Mouse (Mus musculus) heart, embryonic 10.5 days (tissue): ENCODE results near the gene Ank3. TPM values are rescaled to one million over a fixed set of nuclear protein-coding genes. Genes with fewer than 3 reads are reported as not detected.
A peak's percentile ranks its signal among the peaks of the same experiment; 100 is the strongest.

Experiments used
- DNase-seq: peaks from one replicate; pipeline ENCODE4 v3.0.0-alpha.2; 2017; ENCODE audit warnings: low spot score
- H3K27ac ChIP-seq: fragments of 300-500 bp; sonication (generic); 2 replicates; pipeline ENCODE4 v1.5.1; 2016; ENCODE audit warnings: mild to moderate bottlenecking
- H3K27me3 ChIP-seq: fragments of 300-500 bp; sonication (generic); 2 replicates; pipeline ENCODE4 v1.6.1; 2016; ENCODE audit warnings: mild to moderate bottlenecking; ENCODE audit not compliant: poor library complexity, insufficient read depth, severe bottlenecking
- H3K36me3 ChIP-seq: fragments of 300-500 bp; sonication (generic); 2 replicates; pipeline ENCODE4 v1.6.1; 2016; ENCODE audit warnings: mild to moderate bottlenecking, moderate library complexity
- H3K4me1 ChIP-seq: fragments of 300-500 bp; sonication (generic); 2 replicates; pipeline ENCODE4 v1.6.1; 2016; ENCODE audit warnings: mild to moderate bottlenecking
- H3K4me3 ChIP-seq: fragments of 300-500 bp; sonication (generic); 2 replicates; pipeline ENCODE4 v1.5.1; 2016; ENCODE audit warnings: mild to moderate bottlenecking, moderate library complexity
- H3K9me3 ChIP-seq: fragments of 300-500 bp; sonication (generic); 2 replicates; pipeline ENCODE4 v1.6.1; 2016; ENCODE audit warnings: mild to moderate bottlenecking, moderate library complexity
- WGBS: fragments of 180-500 bp; shearing (Covaris S2); methylation state at CpG from one replicate; pipeline ENCODE4 v1.1.7; 2016; 5-methylcytosine and 5-hydroxymethylcytosine counted together
- polyA plus RNA-seq: library from polyadenylated mRNA; unstranded; fragments of >200 nt; fragmentation: Nextera tagmentation; extraction: Ambion mirVana; gene quantifications from 2 replicates; pipeline ENCODE4 v1.2.1, GENCODE M21; 2016

The Ank3 gene
- polyA plus RNA-seq, 1 experiment from 2014 or later = 54.8 TPM

DNA sequence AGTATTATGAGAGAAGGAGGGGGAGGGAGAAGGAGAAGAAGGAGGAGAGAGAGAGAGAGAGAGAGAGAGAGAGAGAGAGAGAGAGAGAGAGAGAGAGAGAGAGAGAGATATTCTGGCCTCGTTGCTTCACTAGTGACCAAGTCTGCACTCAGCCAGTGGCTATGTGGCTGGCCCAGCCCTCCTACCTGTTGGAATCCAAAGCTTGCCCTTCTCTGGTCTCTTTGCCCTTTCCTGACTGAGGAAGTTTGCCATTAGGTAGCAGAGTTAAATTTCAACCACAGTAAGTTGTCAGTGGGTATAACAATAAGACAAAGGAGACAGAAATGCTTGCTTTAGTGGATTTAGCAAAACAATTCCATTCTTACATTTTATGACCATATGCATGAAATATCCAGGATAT lies 154.5 kb downstream of the Ank3 start:
- H3K9me3 ChIP-seq = no peaks in the 10 kb centered on the region
- WGBS = 21% methylated on average over 1 of the region's 1 CpGs

DNA sequence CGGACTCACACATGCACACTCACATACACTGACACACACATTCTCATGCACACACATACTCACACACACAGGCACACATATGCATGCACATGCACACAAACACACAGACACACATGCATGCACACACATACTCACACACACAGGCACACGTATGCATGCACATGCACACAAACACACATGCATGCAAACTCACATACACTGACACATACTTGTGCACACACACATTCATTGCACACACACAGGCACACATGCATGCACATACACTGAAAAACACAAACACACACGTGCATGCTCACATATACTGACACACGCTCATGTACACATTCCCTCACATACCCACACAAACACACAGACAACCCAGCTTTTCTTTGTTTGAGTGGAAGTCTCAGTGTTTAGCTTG lies 157.0 kb downstream of the Ank3 start:
- Histone ChIP-seq H3K27me3 (no peaks in the 10 kb centered on the region), H3K4me3 (no peak overlapping the region), H3K27ac (no peak overlapping the region), H3K36me3 (no peaks in the 10 kb centered on the region), H3K4me1 (peaks cover 17% of the 10 kb centered on the region), H3K9me3 (no peaks in the 10 kb centered on the region)
- DNase-seq = no peak
- 89% methylated on average over 4 of the region's 4 CpGs for whole genome bisulfite sequencing

More for the DNA sequence above, 154.5 kb downstream of the Ank3 start:
- Histone ChIP-seq H3K36me3 (no peaks in the 10 kb centered on the region), H3K4me1 (peaks cover 22% of the 10 kb centered on the region), H3K27me3 (no peaks in the 10 kb centered on the region), H3K27ac (no peak overlapping the region), H3K4me3 (no peak overlapping the region)
- DNase-seq = no peak

DNA sequence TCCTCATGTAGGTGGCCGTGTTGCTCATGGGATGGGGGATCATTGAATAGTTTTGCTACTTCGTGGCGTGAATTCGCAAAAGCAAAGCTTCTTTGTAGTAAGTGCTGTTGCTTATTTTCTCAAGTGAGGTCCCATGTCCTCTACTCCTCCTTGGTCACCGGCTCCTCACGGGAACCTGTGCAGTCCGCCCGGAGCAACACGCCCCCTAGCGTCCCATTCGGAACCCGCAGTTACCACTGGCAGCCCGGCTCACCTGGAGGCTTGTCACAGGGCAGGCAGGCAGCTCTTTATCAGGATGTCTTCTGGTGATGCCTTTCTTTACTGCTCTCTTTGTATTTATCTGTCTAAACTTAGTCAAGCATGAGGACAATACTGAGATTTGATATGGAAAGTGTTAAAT lies 157.7 kb downstream of the Ank3 start:
- Histone ChIP-seq H3K9me3 (no peaks in the 10 kb centered on the region), H3K36me3 (no peaks in the 10 kb centered on the region), H3K4me3 (no peak overlapping the region), H3K27ac (no peak overlapping the region), H3K4me1 (peaks cover 11% of the 10 kb centered on the region), H3K27me3 (no peaks in the 10 kb centered on the region)
- no peak for DNase-seq
- 20% methylated on average over 13 of the region's 13 CpGs for WGBS

DNA sequence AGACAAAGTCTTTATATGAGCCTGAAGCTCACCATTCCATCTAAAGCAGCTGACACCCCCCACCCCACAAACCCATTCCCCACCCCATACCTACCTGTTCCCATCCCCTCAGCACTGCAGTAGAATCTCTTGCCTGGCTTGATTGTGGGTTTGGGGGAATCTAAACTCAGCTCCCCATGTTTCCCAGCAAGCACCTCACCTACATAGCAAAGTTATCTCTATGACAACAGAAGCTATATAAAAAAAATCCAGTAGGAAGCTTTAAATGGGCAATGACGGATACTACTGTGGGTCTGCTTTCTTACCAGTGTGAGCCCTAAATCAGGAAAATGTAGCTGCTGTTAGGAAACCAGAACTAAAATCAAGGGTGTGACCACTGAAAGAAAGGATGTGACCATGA lies 161.7 kb downstream of the Ank3 start:
- Histone ChIP-seq H3K36me3 (no peaks in the 10 kb centered on the region), H3K27ac (no peak overlapping the region), H3K4me1 (peaks cover 30% of the 10 kb centered on the region), H3K4me3 (no peak overlapping the region), H3K27me3 (no peaks in the 10 kb centered on the region), H3K9me3 (no peaks in the 10 kb centered on the region)
- DNase-seq = no peak
- 80% methylated on average over 1 of the region's 1 CpGs for WGBS

DNA sequence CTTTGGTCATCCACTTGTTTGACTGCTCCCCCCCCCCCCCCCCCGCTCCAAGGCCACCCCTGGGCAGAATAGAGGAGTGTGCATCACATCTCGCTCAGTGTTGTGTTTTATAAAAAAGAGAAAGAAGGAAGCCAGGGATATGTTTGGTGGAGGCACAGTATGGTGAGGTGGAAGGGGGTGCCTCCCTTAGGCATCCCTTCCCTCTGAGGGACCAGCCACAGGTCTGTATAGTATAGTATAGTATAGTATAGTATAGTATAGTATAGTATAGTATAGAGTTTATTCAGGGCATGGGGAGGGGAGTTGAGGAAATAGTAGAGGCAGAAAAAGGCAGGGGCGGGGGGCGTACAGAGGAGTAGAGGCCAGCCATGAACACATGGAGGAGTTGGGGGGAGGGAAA lies 164.4 kb downstream of the Ank3 start:
- no peaks in the 10 kb centered on the region for H3K9me3 ChIP-seq
- H3K27me3 ChIP-seq = no peaks in the 10 kb centered on the region
- no peaks in the 10 kb centered on the region for H3K36me3 ChIP-seq
- no peak overlapping the region for H3K4me3 ChIP-seq
- DNase-seq = no peak
- H3K4me1 ChIP-seq = peaks cover 34% of the 10 kb centered on the region
- peak overlapping the region; percentile 72 for H3K27ac ChIP-seq
- 79% methylated on average over 4 of the region's 4 CpGs for WGBS

DNA sequence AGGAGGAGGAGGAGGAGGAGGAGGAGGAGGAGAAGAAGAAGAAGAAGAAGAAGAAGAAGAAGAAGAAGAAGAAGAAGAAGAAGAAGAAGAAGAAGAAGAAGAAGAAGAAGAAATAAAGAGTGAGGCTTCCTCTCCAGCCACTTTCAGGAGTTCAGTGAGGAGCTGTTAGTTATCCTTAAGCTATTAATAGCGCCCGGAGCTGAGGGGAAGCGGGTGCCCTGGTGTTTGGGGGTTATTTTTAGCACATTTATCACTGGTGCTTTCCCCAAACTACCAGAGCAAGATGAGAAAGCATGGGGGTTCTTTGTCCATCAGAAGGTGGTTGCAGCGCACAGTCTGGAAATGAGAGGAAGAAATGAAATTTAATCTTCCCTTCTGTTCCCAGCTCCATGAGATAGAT lies 166.5 kb downstream of the Ank3 start:
- peak overlapping the region; percentile 62 for H3K27ac ChIP-seq
- peaks cover 54% of the 10 kb centered on the region for H3K4me1 ChIP-seq
- H3K27me3 ChIP-seq = no peaks in the 10 kb centered on the region
- WGBS = 31% methylated on average over 4 of the region's 4 CpGs
- no peak overlapping the region for H3K4me3 ChIP-seq
- no peak for DNase-seq
- no peaks in the 10 kb centered on the region for H3K9me3 ChIP-seq
- no peaks in the 10 kb centered on the region for H3K36me3 ChIP-seq

DNA sequence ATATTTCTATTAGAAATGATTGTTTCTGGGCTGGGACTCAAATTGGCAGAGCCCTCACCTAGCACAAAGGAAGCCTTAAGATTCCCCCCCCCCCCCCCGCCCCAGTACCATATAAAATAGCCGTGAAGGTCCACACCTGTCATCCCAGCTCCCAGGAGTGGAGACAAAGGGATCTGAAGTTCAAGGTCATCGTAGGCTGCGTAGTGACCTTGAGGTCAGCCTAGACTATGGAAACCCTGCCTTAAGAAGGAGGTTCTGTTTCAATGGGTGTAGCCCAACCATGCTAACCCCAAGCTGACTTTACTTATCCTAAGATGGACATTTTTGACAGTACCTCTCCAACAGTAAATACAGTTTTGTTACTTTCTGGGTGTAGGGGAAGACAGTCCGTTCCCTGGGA lies 170.4 kb downstream of the Ank3 start:
- Histone ChIP-seq H3K4me3 (no peak overlapping the region), H3K36me3 (no peaks in the 10 kb centered on the region), H3K27ac (peak overlapping the region; percentile 70; the same call in 1 of the 2 replicates), H3K9me3 (no peaks in the 10 kb centered on the region), H3K27me3 (no peaks in the 10 kb centered on the region; the same call in 1 of the 2 replicates), H3K4me1 (peaks cover 70% of the 10 kb centered on the region)
- no peak for DNase-seq
- 79% methylated on average over 5 of the region's 5 CpGs for WGBS

DNA sequence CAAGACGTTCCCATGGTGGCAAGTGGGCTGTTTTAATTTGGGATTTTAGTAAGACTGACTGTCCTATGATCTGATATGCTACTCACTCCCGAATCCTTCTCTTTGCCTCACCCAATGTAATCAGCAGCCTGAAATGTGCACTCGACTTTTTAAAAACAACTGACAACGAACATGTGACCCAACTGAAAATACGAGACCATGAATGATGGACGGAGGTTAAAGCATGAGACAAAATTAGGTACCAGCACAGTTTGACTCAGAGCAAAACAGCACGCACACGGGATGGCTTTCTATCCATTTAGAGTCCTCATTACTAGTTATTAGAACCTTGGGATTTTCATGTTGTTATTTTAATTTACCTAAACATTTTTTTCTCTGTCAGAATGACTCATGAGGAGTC lies 171.2 kb downstream of the Ank3 start:
- Histone ChIP-seq H3K27me3 (no peaks in the 10 kb centered on the region; the same call in 1 of the 2 replicates), H3K4me3 (no peak overlapping the region), H3K9me3 (no peaks in the 10 kb centered on the region), H3K36me3 (no peaks in the 10 kb centered on the region), H3K4me1 (peaks cover 69% of the 10 kb centered on the region), H3K27ac (peak overlapping the region; percentile 84)
- no peak for DNase-seq
- WGBS = 56% methylated on average over 8 of the region's 8 CpGs

DNA sequence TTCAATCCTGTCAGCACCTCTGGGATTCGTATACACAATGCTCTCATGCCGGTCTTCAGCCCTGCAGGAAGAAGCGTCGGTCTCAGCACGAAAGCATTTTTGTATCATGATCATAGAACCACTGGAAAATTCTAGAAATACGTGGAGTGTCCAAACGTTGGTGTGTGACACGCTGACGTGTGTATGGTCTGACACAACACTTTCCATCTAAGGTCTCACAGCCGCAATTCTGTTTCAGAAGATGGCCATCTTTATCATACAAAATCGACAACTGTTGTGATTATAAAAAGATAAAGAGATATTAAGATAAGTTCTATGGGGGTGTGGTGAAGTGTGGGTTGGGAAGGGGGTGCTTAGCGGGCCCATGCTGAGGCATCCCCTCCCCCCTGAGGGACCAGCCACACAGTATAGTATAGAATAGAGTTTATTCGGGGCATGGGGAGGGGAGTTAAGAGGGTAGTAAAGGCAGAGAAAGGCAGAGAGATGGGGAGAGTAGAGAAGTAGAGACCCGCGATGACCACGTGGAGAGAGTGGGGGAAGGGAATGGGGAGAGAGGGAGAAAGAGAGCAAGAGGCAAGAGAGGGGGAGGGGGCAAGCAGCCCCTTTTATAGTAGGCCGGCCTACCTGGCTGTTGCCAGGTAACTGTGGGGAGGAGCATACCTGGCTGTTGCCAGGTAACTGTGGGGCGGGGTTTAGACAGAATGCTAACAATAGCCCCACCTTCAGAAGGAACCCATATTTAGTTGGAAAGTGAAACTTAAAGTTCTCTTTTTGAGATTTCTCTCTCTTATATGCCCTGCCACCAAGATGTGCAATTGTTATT lies 172.1 kb downstream of the Ank3 start:
- no peaks in the 10 kb centered on the region for H3K9me3 ChIP-seq
- H3K4me1 ChIP-seq = peaks cover 78% of the 10 kb centered on the region
- peak overlapping the region; percentile 50 for H3K4me3 ChIP-seq
- no peaks in the 10 kb centered on the region for H3K36me3 ChIP-seq
- 26% methylated on average over 18 of the region's 18 CpGs for WGBS
- no peaks in the 10 kb centered on the region; the same call in 1 of the 2 replicates for H3K27me3 ChIP-seq
- peak overlapping the region; percentile 84 for H3K27ac ChIP-seq
- no peak for DNase-seq

DNA sequence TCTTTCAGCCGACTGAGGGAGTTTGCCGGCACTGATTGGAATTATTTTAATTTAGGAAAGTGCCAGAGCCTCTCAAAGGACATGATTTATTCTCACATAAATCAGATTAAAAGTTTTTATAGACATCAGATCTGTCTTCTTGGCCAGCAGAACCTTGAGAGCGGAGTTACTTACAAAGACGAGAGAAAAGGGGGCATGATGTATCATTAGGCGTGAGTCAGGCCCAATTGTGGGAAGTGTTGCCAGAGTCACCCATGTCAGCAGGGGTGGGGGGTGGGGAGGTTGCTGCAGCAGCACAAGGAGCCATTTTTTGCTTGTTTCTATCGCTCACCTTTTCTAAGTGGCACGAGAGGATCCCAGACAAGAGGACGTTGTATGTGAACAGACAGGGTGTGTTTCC lies 172.8 kb downstream of the Ank3 start:
- no peaks in the 10 kb centered on the region for H3K36me3 ChIP-seq
- H3K4me1 ChIP-seq = peaks cover 79% of the 10 kb centered on the region
- DNase-seq = no peak
- peak overlapping the region; percentile 50 for H3K4me3 ChIP-seq
- peak overlapping the region; percentile 84 for H3K27ac ChIP-seq
- H3K9me3 ChIP-seq = no peaks in the 10 kb centered on the region
- no peaks in the 10 kb centered on the region; the same call in 1 of the 2 replicates for H3K27me3 ChIP-seq
- 2% methylated on average over 8 of the region's 8 CpGs for WGBS

DNA sequence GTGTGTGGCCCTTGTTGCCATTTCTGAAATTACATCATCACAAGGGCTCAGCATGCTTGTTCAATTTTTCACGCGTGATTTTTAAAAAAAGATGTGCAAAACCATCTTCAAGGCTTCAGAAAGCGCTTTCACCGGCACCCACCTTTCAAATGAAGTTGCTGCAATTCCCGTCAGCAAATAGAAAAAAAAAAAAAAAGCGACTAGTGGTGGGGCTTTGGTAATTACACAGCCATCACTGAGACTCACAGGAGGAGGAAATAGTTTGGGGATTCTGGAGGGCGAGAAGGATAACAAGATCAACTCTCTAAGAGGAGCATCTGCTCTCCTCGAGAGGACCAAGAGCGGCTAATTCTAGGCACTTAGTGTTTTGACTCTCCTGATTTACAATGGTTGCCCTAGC lies 173.4 kb downstream of the Ank3 start:
- Histone ChIP-seq H3K27me3 (no peaks in the 10 kb centered on the region; the same call in 1 of the 2 replicates), H3K9me3 (no peaks in the 10 kb centered on the region), H3K4me3 (peak overlapping the region; percentile 50), H3K4me1 (peaks cover 84% of the 10 kb centered on the region), H3K36me3 (no peaks in the 10 kb centered on the region), H3K27ac (peak overlapping the region; percentile 84)
- no peak for DNase-seq
- 5% methylated on average over 9 of the region's 9 CpGs for WGBS

DNA sequence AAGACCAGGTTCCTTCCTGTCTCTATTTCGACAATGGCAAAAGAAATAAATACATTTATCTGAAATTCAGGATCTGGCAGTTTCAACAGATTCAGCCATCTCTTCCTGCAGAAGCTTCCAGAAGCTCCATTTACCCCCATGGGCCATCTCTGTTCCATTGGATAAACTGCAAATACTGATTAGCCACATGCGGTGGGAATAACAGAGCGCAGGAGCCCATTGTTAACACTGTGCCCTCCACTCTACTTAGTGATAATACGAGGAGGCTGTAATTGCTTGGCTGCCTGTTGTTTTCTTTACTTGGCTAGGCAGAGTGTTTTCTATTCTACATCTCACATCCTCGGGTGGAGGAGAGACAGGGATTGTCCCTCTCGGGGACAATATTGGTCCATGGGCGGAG lies 174.5 kb downstream of the Ank3 start:
- Histone ChIP-seq H3K27me3 (no peaks in the 10 kb centered on the region; the same call in 1 of the 2 replicates), H3K9me3 (no peaks in the 10 kb centered on the region), H3K27ac (peak overlapping the region; percentile 84), H3K36me3 (no peaks in the 10 kb centered on the region), H3K4me3 (no peak overlapping the region), H3K4me1 (peaks cover 92% of the 10 kb centered on the region)
- 29% methylated on average over 7 of the region's 7 CpGs for WGBS
- DNase-seq = no peak

DNA sequence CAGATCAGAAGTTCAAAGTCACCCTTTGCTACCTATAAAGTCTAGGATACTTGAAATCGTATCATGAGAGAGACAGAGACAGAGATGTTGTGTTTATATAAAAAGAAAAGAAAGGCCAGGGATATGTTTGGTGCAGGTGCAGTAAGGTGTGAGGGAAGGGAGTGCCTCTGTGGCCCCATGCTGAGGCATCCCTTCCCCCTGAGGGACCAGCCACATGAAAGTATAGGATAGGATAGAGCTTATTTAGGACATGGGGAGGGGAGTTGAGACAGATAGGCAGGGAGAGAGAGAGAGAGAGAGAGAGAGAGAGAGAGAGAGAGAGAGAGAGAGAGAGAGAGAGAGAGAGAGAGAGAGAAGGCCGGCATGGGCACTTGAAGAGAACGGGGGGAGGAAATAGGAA lies 175.2 kb downstream of the Ank3 start:
- peaks cover 91% of the 10 kb centered on the region for H3K4me1 ChIP-seq
- no peak for DNase-seq
- H3K36me3 ChIP-seq = no peaks in the 10 kb centered on the region
- 12% methylated on average over 3 of the region's 3 CpGs for WGBS
- H3K4me3 ChIP-seq = peak overlapping the region; percentile 41
- peak overlapping the region; percentile 84; the same call in 1 of the 2 replicates for H3K27ac ChIP-seq
- no peaks in the 10 kb centered on the region; the same call in 1 of the 2 replicates for H3K27me3 ChIP-seq
- H3K9me3 ChIP-seq = no peaks in the 10 kb centered on the region
